Mouse (Mus musculus) stomach, embryonic 15.5 days (tissue): ENCODE measurements around the gene Mindy3. TPM values are rescaled to one million over a fixed set of nuclear protein-coding genes. Genes with fewer than 3 reads are reported as not detected.

Source experiments
- ATAC-seq: fragments of 200-750 bp; cut with Nextera tagmentation; 2 replicates; pipeline ENCODE4 v1.8.0; 2017; ENCODE audit warnings: low read depth, moderate number of reproducible peaks, moderate TSS enrichment; ENCODE audit not compliant: insufficient read depth, low FRiP score
- H3K27ac ChIP-seq: fragments of 300-500 bp; sonication (generic); 2 replicates; pipeline ENCODE4 v1.5.1; 2015; ENCODE audit warnings: mild to moderate bottlenecking, inconsistent platforms
- H3K27me3 ChIP-seq: fragments of 300-500 bp; sonication (generic); replicated peaks from 2 replicates; pipeline ENCODE4 v1.6.1; 2015; ENCODE audit warnings: inconsistent platforms
- H3K36me3 ChIP-seq: fragments of 300-500 bp; sonication (generic); 2 replicates; pipeline ENCODE4 v1.6.1; 2015; ENCODE audit warnings: inconsistent platforms
- H3K4me1 ChIP-seq: fragments of 300-500 bp; sonication (generic); 2 replicates; pipeline ENCODE4 v1.6.1; 2015; ENCODE audit warnings: inconsistent platforms
- H3K4me2 ChIP-seq: fragments of 300-500 bp; sonication (generic); 2 replicates; pipeline ENCODE4 v1.6.1; 2015; ENCODE audit warnings: mild to moderate bottlenecking, inconsistent platforms
- H3K4me3 ChIP-seq: fragments of 300-500 bp; sonication (generic); replicated peaks from 2 replicates; pipeline ENCODE4 v1.5.1; 2015; ENCODE audit warnings: inconsistent platforms
- H3K9ac ChIP-seq: fragments of 300-500 bp; sonication (generic); 2 replicates; pipeline ENCODE4 v1.6.1; 2015; ENCODE audit warnings: inconsistent platforms
- H3K9me3 ChIP-seq: fragments of 300-500 bp; sonication (generic); 2 replicates; pipeline ENCODE4 v1.6.1; 2016; ENCODE audit warnings: inconsistent platforms
- WGBS: fragments of 180-500 bp; shearing (Covaris S2); methylation state at CpG from one replicate; pipeline ENCODE4 v1.1.7; 2015; 5-methylcytosine and 5-hydroxymethylcytosine counted together
- polyA plus RNA-seq: library from polyadenylated mRNA; unstranded; fragments of >200 nt; fragmentation: Nextera tagmentation; extraction: Ambion mirVana; gene quantifications from 2 replicates; pipeline ENCODE4 v1.2.1, GENCODE M21; 2015

Mindy3 gene
- polyA plus RNA-seq, 1 experiment from 2014 or later, result 23.5 TPM

DNA sequence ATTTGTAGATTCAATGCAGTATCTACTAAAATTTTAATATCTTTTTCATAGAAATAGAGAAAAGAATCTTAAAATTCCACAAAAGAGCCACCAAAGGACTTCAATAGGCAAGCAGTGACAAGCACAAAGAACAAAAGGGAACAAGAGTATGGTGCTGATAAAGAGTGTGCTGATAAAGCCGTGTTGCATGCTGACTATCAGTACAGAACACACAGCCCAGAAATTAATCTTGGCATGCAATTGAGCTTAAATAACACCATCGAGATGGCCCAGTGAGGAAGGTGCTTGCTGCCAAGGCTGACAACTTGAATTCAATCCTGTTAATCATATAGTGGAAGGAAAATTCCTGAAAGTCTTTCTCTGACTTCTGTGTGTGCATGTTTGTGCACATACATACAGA is 50.8 kb downstream of the Mindy3 start:
- no peaks in the 10 kb centered on the region for H3K36me3 ChIP-seq
- ATAC-seq, result peak; percentile 76
- no peak overlapping the region for H3K4me2 ChIP-seq
- no peaks in the 10 kb centered on the region for H3K9me3 ChIP-seq
- H3K27me3 ChIP-seq, result no peaks in the 10 kb centered on the region
- 46% methylated on average over 2 of the region's 2 CpGs for whole genome bisulfite sequencing
- no peak overlapping the region for H3K27ac ChIP-seq
- H3K4me3 ChIP-seq, result no peak overlapping the region
- H3K9ac ChIP-seq, result no peak overlapping the region
- no peaks in the 10 kb centered on the region for H3K4me1 ChIP-seq

DNA sequence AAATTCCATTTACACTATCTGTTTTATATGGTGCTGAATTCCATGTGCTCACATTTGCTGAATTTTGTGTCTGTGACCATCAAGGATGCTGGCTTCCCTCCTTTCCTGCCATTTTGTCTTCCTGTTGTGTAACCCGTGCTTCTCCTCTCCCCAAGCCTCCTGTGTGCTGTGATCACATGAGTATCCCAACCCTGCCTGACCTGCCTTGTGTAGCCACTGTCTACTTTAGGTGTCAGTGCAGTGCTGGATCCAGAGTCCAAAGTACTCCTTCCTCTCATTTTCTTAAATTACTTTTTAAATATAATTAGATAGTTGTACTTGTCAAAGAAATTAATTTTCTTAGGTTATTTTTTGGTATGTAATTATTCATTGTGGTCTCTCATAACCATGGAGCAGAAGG is 51.3 kb downstream of the Mindy3 start:
- Histone ChIP-seq H3K4me3 (no peak overlapping the region), H3K27ac (no peak overlapping the region), H3K36me3 (no peaks in the 10 kb centered on the region), H3K9me3 (no peaks in the 10 kb centered on the region), H3K27me3 (no peaks in the 10 kb centered on the region), H3K4me2 (no peak overlapping the region), H3K9ac (no peak overlapping the region), H3K4me1 (no peaks in the 10 kb centered on the region)
- WGBS, result 63% methylated on average over 1 of the region's 1 CpGs
- no peak for ATAC-seq

DNA sequence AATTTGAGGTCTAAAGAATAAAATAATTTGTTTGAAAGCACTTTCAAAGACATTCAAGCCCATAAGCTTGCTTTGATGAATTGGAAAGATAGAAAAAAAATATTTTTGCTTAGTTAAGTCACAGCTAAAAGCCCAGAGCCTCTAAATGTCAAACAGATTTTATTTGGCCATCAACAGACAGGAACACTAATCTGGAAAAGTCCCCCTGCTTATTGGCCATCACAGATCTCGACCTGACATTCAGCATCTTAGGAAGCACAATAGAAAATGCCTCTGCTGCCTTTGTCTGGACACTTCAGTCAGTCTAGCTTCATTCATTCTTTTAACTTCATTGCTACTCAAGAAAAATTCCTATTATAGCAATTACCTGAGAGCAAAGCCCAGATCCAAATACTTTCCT is 58.0 kb downstream of the Mindy3 start:
- Histone ChIP-seq H3K9ac (no peak overlapping the region), H3K36me3 (peaks cover 8% of the 10 kb centered on the region; the same call in 1 of the 2 replicates), H3K27me3 (no peaks in the 10 kb centered on the region), H3K9me3 (no peaks in the 10 kb centered on the region), H3K27ac (no peak overlapping the region), H3K4me3 (no peak overlapping the region), H3K4me1 (no peaks in the 10 kb centered on the region), H3K4me2 (no peak overlapping the region)
- 71% methylated on average over 1 of the region's 1 CpGs for WGBS
- ATAC-seq, result no peak

DNA sequence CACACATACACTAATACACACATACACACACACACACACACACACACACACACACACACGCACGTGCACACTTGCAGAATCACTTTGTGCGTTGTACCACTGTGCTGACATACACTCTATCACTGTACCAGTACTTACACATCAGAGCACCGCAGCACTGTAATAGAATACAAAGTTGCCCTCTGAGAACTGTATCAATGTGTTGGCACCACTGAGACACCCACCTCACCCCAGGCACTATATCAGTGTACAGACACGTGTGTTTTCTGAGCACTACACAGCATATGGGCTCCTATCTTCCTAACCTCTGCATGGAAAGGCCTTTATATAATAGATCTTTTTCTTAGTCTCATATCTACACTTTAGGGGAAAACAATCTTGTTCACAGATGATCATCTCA is 64.4 kb downstream of the Mindy3 start:
- ATAC-seq, result no peak
- Histone ChIP-seq H3K36me3 (peaks cover 17% of the 10 kb centered on the region; the same call in 1 of the 2 replicates), H3K27me3 (no peaks in the 10 kb centered on the region), H3K4me3 (no peak overlapping the region), H3K9ac (no peak overlapping the region), H3K4me1 (no peaks in the 10 kb centered on the region), H3K4me2 (no peak overlapping the region), H3K27ac (no peak overlapping the region), H3K9me3 (no peaks in the 10 kb centered on the region)
- 94% methylated on average over 5 of the region's 5 CpGs for WGBS

DNA sequence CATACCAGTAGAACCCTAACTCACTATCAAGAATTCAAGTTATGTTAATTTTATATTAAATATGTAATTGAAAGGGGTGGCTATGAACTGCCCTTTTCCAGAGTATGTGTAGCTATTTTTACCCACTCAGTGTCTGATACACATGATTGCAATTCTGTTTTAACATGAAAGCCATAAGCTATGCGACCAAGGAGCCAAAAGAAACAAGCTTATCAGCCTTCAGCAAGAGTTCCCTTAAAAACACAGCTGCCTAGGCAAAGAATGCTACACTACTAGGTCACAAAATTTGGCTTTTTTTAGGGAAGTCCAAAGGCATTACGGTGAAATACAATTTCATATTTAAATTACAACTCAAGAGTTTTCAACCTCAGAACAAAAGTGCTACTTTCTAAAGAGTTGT is 70.4 kb downstream of the Mindy3 start:
- Histone ChIP-seq H3K9ac (no peak overlapping the region), H3K36me3 (0 out of 2 replicates have a peak, but pooled peaks cover 2% of the 10 kb centered on the region), H3K4me1 (no peaks in the 10 kb centered on the region), H3K27ac (no peak overlapping the region), H3K27me3 (no peaks in the 10 kb centered on the region), H3K9me3 (no peaks in the 10 kb centered on the region), H3K4me2 (no peak overlapping the region), H3K4me3 (no peak overlapping the region)
- no peak for ATAC-seq
- 84% methylated on average over 2 of the region's 2 CpGs for WGBS

DNA sequence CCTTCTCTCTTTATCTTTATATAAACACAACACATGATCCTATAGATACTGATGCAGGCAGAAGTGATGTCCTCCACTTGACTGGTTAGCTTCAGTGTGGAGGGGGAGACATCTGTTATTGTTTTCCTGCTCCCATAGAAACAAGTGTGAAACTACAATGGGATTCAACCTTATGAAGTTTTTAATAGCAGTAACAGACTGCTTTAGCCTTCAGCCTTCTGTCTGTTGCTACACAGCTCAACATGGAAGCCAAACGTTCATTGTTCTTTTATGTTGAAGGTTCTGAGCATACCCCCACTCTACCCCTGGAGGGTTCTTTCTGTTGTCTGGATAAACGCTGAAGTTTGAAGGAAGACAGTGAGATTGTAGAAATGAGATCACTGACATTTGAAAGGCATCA is 87.3 kb downstream of the Mindy3 start:
- no peak overlapping the region for H3K9ac ChIP-seq
- H3K27me3 ChIP-seq, result no peaks in the 10 kb centered on the region
- no peak overlapping the region for H3K27ac ChIP-seq
- H3K4me2 ChIP-seq, result no peak overlapping the region
- no peak for ATAC-seq
- H3K4me3 ChIP-seq, result no peak overlapping the region
- WGBS, result 71% methylated on average over 2 of the region's 2 CpGs
- H3K4me1 ChIP-seq, result peaks cover 11% of the 10 kb centered on the region
- no peaks in the 10 kb centered on the region for H3K9me3 ChIP-seq
- no peaks in the 10 kb centered on the region for H3K36me3 ChIP-seq

DNA sequence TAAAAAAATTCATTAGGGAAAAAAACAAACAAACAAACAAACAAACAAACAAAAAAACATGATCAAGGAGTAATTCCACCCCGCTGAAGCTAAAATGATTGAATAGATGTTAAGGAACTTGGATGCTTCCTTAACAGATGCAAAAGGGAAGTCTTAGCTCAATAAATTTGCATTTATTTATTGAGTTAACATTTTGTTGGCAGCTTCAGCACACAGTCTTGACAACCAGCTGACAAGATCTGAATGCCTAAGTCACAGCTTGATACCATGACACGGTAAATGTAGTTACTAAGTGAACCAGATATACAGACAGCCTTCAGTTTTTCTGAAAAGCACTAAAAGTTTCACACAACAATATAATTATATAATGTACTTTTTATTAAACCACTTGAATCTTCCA is 89.7 kb downstream of the Mindy3 start:
- Histone ChIP-seq H3K4me2 (no peak overlapping the region), H3K27me3 (no peaks in the 10 kb centered on the region), H3K4me1 (peaks cover 11% of the 10 kb centered on the region), H3K27ac (no peak overlapping the region), H3K36me3 (no peaks in the 10 kb centered on the region), H3K4me3 (no peak overlapping the region), H3K9ac (no peak overlapping the region), H3K9me3 (no peaks in the 10 kb centered on the region)
- WGBS, result 64% methylated on average over 2 of the region's 2 CpGs
- ATAC-seq, result no peak

DNA sequence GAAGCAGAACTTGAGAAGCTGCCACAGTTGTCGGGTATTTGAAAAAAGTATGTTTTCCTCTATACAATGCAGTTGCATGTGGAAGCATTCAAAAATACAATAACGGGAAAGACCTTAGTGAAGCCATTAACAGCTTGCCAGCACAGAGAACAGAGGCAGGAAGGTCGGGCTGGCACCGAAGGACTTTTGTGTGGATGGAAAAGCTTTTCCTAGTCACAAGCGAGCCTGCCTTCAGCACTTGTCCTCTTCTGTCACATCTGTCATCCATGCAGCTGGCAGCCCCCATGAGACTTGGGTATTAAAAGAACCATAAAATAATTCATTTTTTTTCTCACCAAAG is 90.2 kb downstream of the Mindy3 start:
- H3K9me3 ChIP-seq, result no peaks in the 10 kb centered on the region
- H3K4me2 ChIP-seq, result no peak overlapping the region
- no peak overlapping the region for H3K27ac ChIP-seq
- no peaks in the 10 kb centered on the region for H3K27me3 ChIP-seq
- ATAC-seq, result no peak
- H3K4me1 ChIP-seq, result peaks cover 11% of the 10 kb centered on the region
- WGBS, result 47% methylated on average over 5 of the region's 5 CpGs
- H3K4me3 ChIP-seq, result no peak overlapping the region
- no peak overlapping the region for H3K9ac ChIP-seq
- H3K36me3 ChIP-seq, result no peaks in the 10 kb centered on the region

DNA sequence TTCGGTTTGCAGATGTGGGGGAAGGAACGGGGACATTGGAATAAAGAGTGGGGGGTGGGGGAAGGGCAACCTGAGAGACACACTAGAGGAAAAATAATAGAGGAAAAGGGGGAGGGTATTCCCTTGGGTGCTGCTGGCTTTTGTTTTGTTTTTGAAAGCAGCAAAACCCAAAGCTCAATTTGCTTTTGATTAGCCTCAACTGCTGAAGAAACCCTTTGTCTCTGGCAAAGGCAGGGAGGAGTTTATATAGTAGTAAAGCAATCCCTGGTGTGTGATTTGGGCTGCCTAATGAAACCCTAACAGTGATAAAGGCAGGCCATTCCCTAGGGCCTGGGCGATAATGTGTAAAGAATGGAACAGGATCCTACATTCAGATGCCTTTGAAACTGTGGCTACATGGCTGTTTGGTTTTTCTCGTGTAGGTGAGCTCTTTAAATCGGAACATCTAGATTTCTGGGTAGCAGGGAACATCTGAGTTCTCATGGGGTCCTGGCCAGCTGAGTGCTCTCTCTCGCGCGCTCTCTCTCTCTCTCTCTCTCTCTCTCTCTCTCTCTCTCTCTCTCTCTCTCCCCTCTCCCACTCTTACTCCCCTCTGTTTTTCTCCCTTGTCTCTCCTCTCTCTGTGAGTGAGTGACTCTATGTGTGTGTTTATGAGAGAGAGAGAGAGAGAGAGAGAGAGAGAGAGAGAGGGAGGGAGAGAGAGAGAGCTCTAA is 90.8 kb downstream of the Mindy3 start:
- no peak overlapping the region for H3K4me2 ChIP-seq
- WGBS, result 47% methylated on average over 8 of the region's 8 CpGs
- H3K4me1 ChIP-seq, result peaks cover 11% of the 10 kb centered on the region
- H3K36me3 ChIP-seq, result no peaks in the 10 kb centered on the region
- no peak overlapping the region for H3K9ac ChIP-seq
- no peak overlapping the region for H3K27ac ChIP-seq
- no peak overlapping the region for H3K4me3 ChIP-seq
- H3K27me3 ChIP-seq, result no peaks in the 10 kb centered on the region
- no peak for ATAC-seq
- H3K9me3 ChIP-seq, result no peaks in the 10 kb centered on the region

DNA sequence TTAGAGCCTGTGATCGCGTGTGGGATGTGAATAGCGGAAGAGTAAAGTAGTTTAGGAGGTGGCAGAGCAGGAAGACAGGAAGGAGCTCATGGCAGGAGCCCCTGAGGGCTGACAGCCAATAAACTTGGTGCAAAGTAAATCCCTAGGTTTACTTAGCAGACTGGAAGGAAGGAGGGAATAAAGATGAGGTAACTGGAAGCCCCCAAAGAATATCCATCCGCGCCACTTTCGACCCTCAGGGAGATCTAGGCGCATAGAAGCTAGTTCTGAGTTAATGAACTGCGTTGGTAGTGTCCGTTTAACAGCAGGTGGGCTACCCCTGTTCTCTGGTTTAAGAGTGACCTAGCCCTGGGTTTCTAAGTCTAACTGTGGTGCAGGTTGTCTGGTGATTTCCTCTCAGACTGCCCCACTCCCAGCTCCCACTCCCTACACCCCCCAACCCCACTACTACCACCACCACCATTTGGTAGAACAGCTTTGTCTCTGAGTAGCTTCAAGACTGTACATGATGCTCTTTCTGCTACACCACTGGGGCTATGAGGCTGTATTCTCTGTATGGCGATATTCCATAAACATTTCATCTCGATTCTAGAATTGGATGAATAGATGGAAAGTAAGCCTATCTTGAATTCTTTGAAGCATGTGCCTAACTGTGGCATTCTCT is 91.4 kb downstream of the Mindy3 start:
- Histone ChIP-seq H3K27me3 (no peaks in the 10 kb centered on the region), H3K27ac (no peak overlapping the region), H3K4me2 (peak overlapping the region; percentile 51), H3K4me3 (no peak overlapping the region), H3K9ac (no peak overlapping the region), H3K4me1 (peaks cover 11% of the 10 kb centered on the region), H3K9me3 (no peaks in the 10 kb centered on the region), H3K36me3 (no peaks in the 10 kb centered on the region)
- 39% methylated on average over 11 of the region's 11 CpGs for WGBS
- ATAC-seq, result no peak

DNA sequence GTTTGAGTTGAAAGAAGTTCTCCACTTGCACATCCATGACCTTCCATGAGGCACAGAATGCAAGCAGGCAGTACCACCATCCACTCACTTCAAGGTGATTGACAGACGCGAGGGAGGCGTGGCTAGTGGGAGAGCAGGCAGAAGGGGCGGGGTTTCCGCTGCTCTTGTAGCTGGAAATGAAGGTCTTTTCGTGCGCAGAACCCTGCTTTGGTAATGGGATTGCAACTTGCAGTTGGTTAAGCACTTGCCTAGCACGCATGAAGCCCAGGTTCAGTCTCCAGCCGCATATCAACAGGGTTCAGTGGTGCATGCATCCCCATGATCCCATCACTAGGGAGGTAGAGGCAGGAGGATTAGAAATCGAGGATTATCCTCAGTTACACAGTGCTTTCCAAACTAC is 92.1 kb downstream of the Mindy3 start:
- Histone ChIP-seq H3K4me2 (peak overlapping the region; percentile 51), H3K27ac (no peak overlapping the region), H3K4me1 (peaks cover 11% of the 10 kb centered on the region), H3K9me3 (no peaks in the 10 kb centered on the region), H3K4me3 (0 out of 2 replicates have a peak overlapping the region, but pooled peaks have one; percentile 12), H3K36me3 (no peaks in the 10 kb centered on the region), H3K9ac (no peak overlapping the region), H3K27me3 (no peaks in the 10 kb centered on the region)
- 15% methylated on average over 10 of the region's 10 CpGs for WGBS
- ATAC-seq, result no peak

DNA sequence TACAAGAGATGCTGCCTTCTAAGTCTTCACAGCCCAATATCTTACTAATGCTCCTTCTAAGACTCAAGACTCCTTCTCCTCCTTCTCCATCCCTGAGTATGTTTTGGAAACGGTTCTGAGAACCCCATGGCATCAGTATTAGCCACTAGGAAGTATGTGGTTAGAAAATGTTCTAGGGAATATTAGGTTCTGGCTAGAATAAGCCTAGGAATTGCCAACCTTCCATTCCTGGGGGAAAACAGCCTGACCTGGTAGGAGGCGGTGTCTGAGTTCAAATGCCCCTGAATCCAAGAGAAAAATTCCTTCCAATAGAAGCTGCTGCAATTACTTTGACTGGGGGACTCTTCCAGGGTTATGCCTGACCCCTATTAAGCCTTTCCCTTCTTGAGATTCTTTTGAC is 93.4 kb downstream of the Mindy3 start:
- Histone ChIP-seq H3K9ac (no peak overlapping the region), H3K4me3 (no peak overlapping the region), H3K36me3 (no peaks in the 10 kb centered on the region), H3K27me3 (no peaks in the 10 kb centered on the region), H3K27ac (peak overlapping the region; percentile 55; the same call in 1 of the 2 replicates), H3K9me3 (no peaks in the 10 kb centered on the region), H3K4me2 (no peak overlapping the region), H3K4me1 (peaks cover 11% of the 10 kb centered on the region)
- WGBS, result 77% methylated on average over 2 of the region's 2 CpGs
- ATAC-seq, result no peak
